ENCODE assay signal across 9 mouse cellular contexts in the genomic region with DNA sequence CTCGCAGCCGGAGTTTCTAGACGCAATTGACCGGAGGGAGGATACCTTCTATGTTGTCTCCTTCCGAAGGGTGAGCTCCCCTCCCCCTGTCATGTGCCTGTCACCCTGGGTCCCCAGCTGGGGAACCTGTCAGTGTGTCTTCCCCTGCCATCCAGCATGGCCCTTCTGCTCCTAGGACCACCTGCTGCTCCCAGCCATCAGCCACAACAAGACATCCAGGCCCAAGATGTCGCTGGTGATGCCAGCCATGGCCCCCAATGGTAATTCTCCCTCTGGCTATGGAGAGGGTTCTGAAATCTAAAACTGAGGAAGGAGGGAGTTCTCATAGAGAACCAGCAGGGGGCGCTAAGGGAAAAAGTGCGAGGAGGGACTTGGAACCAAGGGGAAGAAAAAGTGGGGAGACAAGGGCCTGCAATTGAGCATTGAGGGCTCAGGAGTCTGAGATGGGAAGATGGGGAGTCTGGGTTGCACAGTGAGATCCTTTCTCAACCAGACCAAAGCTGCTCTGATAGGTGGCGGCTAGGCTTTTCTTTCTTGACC. TPM values are rescaled to one million over a fixed set of nuclear protein-coding genes. Genes with fewer than 3 reads are reported as not detected.
A peak's percentile ranks its signal among the peaks of the same experiment; 100 is the strongest.
DNase-seq lines count a peak whose midpoint lies in the region; ATAC-seq and TF ChIP-seq lines count a peak whose summit lies in the region.
"Had no signal": no experiment of that assay in that cellular context is flagged by ENCODE, and none has a peak within 500 bp of the region (broad histone marks: within the 10 kb centered on the region; RNA-seq: fewer than 3 reads in every experiment).

No protein-coding gene starts in this region.

- no peak overlapping the region for H3K4me2 ChIP-seq in heart, postnatal 0 days (ENCODE audit: low read depth, low read length)
- H3K4me2 ChIP-seq: embryonic facial prominence, embryonic 12.5 days had no signal

- no peaks in the 10 kb centered on the region for H3K27me3 ChIP-seq in heart, postnatal 0 days (ENCODE audit: control insufficient read depth, insufficient read depth, low read length)
- no peaks in the 10 kb centered on the region for H3K27me3 ChIP-seq in testis, adult 2 months (ENCODE audit: control insufficient read depth, insufficient read depth, low read length)

- TF ChIP-seq POLR2A in testis, adult 2 months (IDR thresholded peaks at IDR 0.05; ENCODE audit: control insufficient read depth, low read depth, low read length), result no peak

- H3K27ac ChIP-seq in heart, postnatal 0 days (ENCODE audit: low read depth), result no peak overlapping the region
- H3K27ac ChIP-seq in testis, adult 2 months (ENCODE audit: control insufficient read depth, insufficient read depth, low read depth, low read length), result no peak overlapping the region
- H3K27ac ChIP-seq: embryonic facial prominence, embryonic 12.5 days had no signal

- peaks cover 10% of the 10 kb centered on the region for H3K4me1 ChIP-seq in heart, postnatal 0 days (ENCODE audit: control insufficient read depth, insufficient read depth)
- no peaks in the 10 kb centered on the region for H3K4me1 ChIP-seq in testis, adult 2 months (ENCODE audit: control insufficient read depth, insufficient read depth, low read length)
- H3K4me1 ChIP-seq: embryonic facial prominence, embryonic 12.5 days had no signal

- ATAC-seq in heart, postnatal 0 days (ENCODE audit: insufficient read depth, low read depth), result no peak
- ATAC-seq in inflammation-experienced regulatory T-cells, adult 6 months, result no peak

- 62% methylated on average over 9 of the region's 9 CpGs for WGBS in heart, postnatal 0 days

- H3K9ac ChIP-seq in heart, postnatal 0 days (replicated peaks; ENCODE audit: low read depth, low read length), result no peak overlapping the region

- TF ChIP-seq CTCF in heart, postnatal 0 days (IDR thresholded peaks at IDR 0.05; ENCODE audit: low read depth), result peak; percentile 73
- peak; percentile 46; the same call in 1 of the 2 replicates for TF ChIP-seq CTCF in testis, adult 2 months (IDR thresholded peaks at IDR 0.05; ENCODE audit: control insufficient read depth, insufficient read depth, insufficient replicate concordance, low read depth, low read length)

- DNase-seq in heart, postnatal 0 days (ENCODE audit: low spot score), result peak; percentile 21
- no peak for DNase-seq in heart, postnatal 25 days (ENCODE audit: low spot score)
- DNase-seq in testis, postnatal 14 days (ENCODE audit: low spot score), result no peak
- DNase-seq in c-Kit-positive CD71-positive TER-119-negative erythroid progenitor cells, embryonic 14.5 days (ENCODE audit: low read depth), result peak; percentile 54
- DNase-seq in kidney, postnatal 10 days, result peak; percentile 76
- peak; percentile 80 for DNase-seq in retina, embryonic 14.5 days (ENCODE audit: low spot score)

- H3K36me3 ChIP-seq in heart, postnatal 0 days (replicated peaks; ENCODE audit: control insufficient read depth, insufficient read depth, low read length), result peaks cover 35% of the 10 kb centered on the region
- peaks cover 16% of the 10 kb centered on the region for H3K36me3 ChIP-seq in testis, adult 2 months (ENCODE audit: control insufficient read depth, insufficient read depth, low read length)

- H3K4me3 ChIP-seq in heart, postnatal 0 days (ENCODE audit: low read depth, low read length), result no peak overlapping the region
- H3K4me3 ChIP-seq in testis, adult 2 months (ENCODE audit: control insufficient read depth, low read depth, low read length), result no peak overlapping the region
- H3K4me3 ChIP-seq: embryonic facial prominence, embryonic 12.5 days had no signal

- no peaks in the 10 kb centered on the region for H3K9me3 ChIP-seq in heart, postnatal 0 days (replicated peaks; ENCODE audit: control insufficient read depth, low read length)
- H3K9me3 ChIP-seq: embryonic facial prominence, embryonic 12.5 days had no signal

- no peak for TF ChIP-seq EP300 in heart, postnatal 0 days (IDR thresholded peaks at IDR 0.05; ENCODE audit: low read depth)

- intact Hi-C loops in heart, postnatal 25 days (cut with DNase I), result loop anchor here (2.0 to 5.0 kb wide), 2 partner anchors 59 to 158 kb away; no protein-coding TSS in a partner anchor

RNA-seq across cellular contexts. Expression of gene Atf6b, which starts 6.9 kb away (rescaled TPM):
- 15.8 and 16.6 TPM in 2 replicates for total RNA-seq in heart, postnatal 0 days (2014; rRNA removed; ENCODE audit: low replicate concordance)
- 22.5 and 24.3 TPM in 2 replicates for polyA plus RNA-seq in heart, postnatal 0 days (2015; fragmentation: Nextera tagmentation; extraction: Ambion mirVana)
- 10 to 100 TPM; 15.6 to 17.8 TPM for total RNA-seq in heart, postnatal 25 days (2021)
- 27.9 and 28.4 TPM in 2 replicates for polyA plus RNA-seq in testis, adult 2 months (2012; rRNA removed)
- 10 to 100 TPM; 19.0 to 21.9 (median 19.3) TPM for polyA plus RNA-seq in inflammation-experienced regulatory T-cells, adult 6 months (2017; shearing (Covaris generic))

RNA-seq across cellular contexts. Expression of gene Fkbpl, which starts 9.3 kb away (rescaled TPM):
- 2.6 and 7.1 TPM in 2 replicates for total RNA-seq in heart, postnatal 0 days (2014; rRNA removed; ENCODE audit: low replicate concordance)
- 12.3 and 13.4 TPM in 2 replicates for polyA plus RNA-seq in heart, postnatal 0 days (2015; fragmentation: Nextera tagmentation; extraction: Ambion mirVana)
- 1 to 10 TPM; 6.2 to 6.6 TPM for total RNA-seq in heart, postnatal 25 days (2021)
- polyA plus RNA-seq in testis, adult 2 months (2012; rRNA removed), result 156 and 172 TPM in 2 replicates
- polyA plus RNA-seq in inflammation-experienced regulatory T-cells, adult 6 months (2017; shearing (Covaris generic)), result 1 to 10 TPM; 4.4 to 5.8 (median 5.2) TPM

RNA-seq across cellular contexts. Expression of gene Tnxb, which starts 16.5 kb away (rescaled TPM):
- 24.5 and 26.8 TPM in 2 replicates for total RNA-seq in heart, postnatal 0 days (2014; rRNA removed; ENCODE audit: low replicate concordance)
- polyA plus RNA-seq in heart, postnatal 0 days (2015; fragmentation: Nextera tagmentation; extraction: Ambion mirVana), result 1.8 and 2.0 TPM in 2 replicates
- 10 to 100 TPM; 32.1 to 42.1 TPM for total RNA-seq in heart, postnatal 25 days (2021)
- polyA plus RNA-seq in testis, adult 2 months (2012; rRNA removed), result 0.77 and 1.9 TPM in 2 replicates
- not detected for polyA plus RNA-seq in inflammation-experienced regulatory T-cells, adult 6 months (2017; shearing (Covaris generic))

RNA-seq across cellular contexts. Expression of gene Prrt1, which starts 24.5 kb away (rescaled TPM):
- 0.35 TPM in 1 of 2 replicates, not detected in the other for total RNA-seq in heart, postnatal 0 days (2014; rRNA removed; ENCODE audit: low replicate concordance)
- 0.16 and 0.19 TPM in 2 replicates for polyA plus RNA-seq in heart, postnatal 0 days (2015; fragmentation: Nextera tagmentation; extraction: Ambion mirVana)
- total RNA-seq in heart, postnatal 25 days (2021), result 1 to 10 TPM; 1.1 to 1.9 TPM
- 1.5 and 1.6 TPM in 2 replicates for polyA plus RNA-seq in testis, adult 2 months (2012; rRNA removed)
- 1 to 10 TPM in 2 of 3 experiments, under 1 TPM in 1; 0.79 to 4.0 (median 3.7) TPM for polyA plus RNA-seq in inflammation-experienced regulatory T-cells, adult 6 months (2017; shearing (Covaris generic))

RNA-seq across cellular contexts. Expression of gene Ppt2, which starts 25.5 kb away (rescaled TPM):
- 35.7 and 37.4 TPM in 2 replicates for total RNA-seq in heart, postnatal 0 days (2014; rRNA removed; ENCODE audit: low replicate concordance)
- 24.0 and 25.7 TPM in 2 replicates for polyA plus RNA-seq in heart, postnatal 0 days (2015; fragmentation: Nextera tagmentation; extraction: Ambion mirVana)
- total RNA-seq in heart, postnatal 25 days (2021), result 10 to 100 TPM; 53.2 to 53.7 TPM
- 15.9 and 20.2 TPM in 2 replicates for polyA plus RNA-seq in testis, adult 2 months (2012; rRNA removed)
- 10 to 100 TPM; 18.8 to 22.9 (median 20.6) TPM for polyA plus RNA-seq in inflammation-experienced regulatory T-cells, adult 6 months (2017; shearing (Covaris generic))

Comparison
In these comparisons a context has a peak if more than half of its experiments do, and no peak if none do; other contexts are left out.
1. DNase-seq: peak in heart, postnatal 0 days (single experiment), c-Kit-positive CD71-positive TER-119-negative erythroid progenitor cells, embryonic 14.5 days (single experiment), kidney, postnatal 10 days (single experiment) and retina, embryonic 14.5 days (single experiment); none in heart, postnatal 25 days (single experiment) and testis, postnatal 14 days (single experiment).
2. RNA of gene Fkbpl, which starts 9.3 kb away (polyA plus RNA-seq): 156 to 172 TPM in testis, adult 2 months; 12.3 to 13.4 TPM in heart, postnatal 0 days and 4.4 to 5.8 TPM in inflammation-experienced regulatory T-cells, adult 6 months; every median in the first group is over 10 times any median in the second.